Mouse (Mus musculus) B cell, adult 67 days (primary cell): Measurements from ENCODE around the gene Apol10b. TPM values are rescaled to one million over a fixed set of nuclear protein-coding genes. Genes with fewer than 3 reads are reported as not detected.

ENCODE experiments used
- total RNA-seq, 2 experiments: library from RNA; stranded (reverse); gene quantifications; 4 replicates each; pipeline ENCODE4 v1.2.4; 2023

Apol10b gene
- total RNA-seq, result not detected

GRCm38 (mm10) chr15:77595961-77596360, at the start of gene Apol10b:
Gene Apol10b (minus strand): TSS chr15:77596125.

GRCm38 (mm10) chr15:77643176-77643575, 47.3 kb upstream of the Apol10b start, which contains the start of gene Apol11b:
Gene Apol11b (minus strand): TSS chr15:77643286.

GRCm38 (mm10) chr15:77598958-77599357, 3.0 kb upstream of the Apol10b start, which contains the start of gene Gm36245:
Gene Gm36245 (plus strand): TSS chr15:77599258.

GRCm38 (mm10) chr15:77561792-77562191, 34.1 kb downstream of the Apol10b start, which contains the start of gene 1700025B11Rik:
Gene 1700025B11Rik (minus strand): TSS chr15:77561892.

Other genes starting within 250 kb of the Apol10b start
- not detected for gene Apol7a, start 197.0 kb downstream of the Apol10b start, total RNA-seq
- gene Apol9a, start 185.0 kb downstream of the Apol10b start, total RNA-seq, result not detected
- gene Apol7b, start 148.6 kb downstream of the Apol10b start, total RNA-seq, result not detected
- gene Apol10a, start 119.1 kb downstream of the Apol10b start, total RNA-seq, result not detected
- not detected for gene Apol11a, start 87.9 kb downstream of the Apol10b start, total RNA-seq
- gene Apol7c, start 62.8 kb downstream of the Apol10b start, total RNA-seq, result not detected
- not detected for gene 1700025B11Rik, start 34.2 kb downstream of the Apol10b start, total RNA-seq
- gene Gm36245, start 3.1 kb upstream of the Apol10b start, total RNA-seq, result not detected
- gene Apol11b, start 47.2 kb upstream of the Apol10b start, total RNA-seq, result not detected
- under 1 TPM in 1 of 2 experiments, not detected in 1; 0.41 TPM for gene Apol7e, start 102.7 kb upstream of the Apol10b start, total RNA-seq
- gene Apol9b, start 132.9 kb upstream of the Apol10b start, total RNA-seq, result not detected
- 10 to 100 TPM; 10.8 to 14.3 TPM for gene Apol8, start 160.9 kb upstream of the Apol10b start, total RNA-seq
- gene Myh9, start 246.1 kb upstream of the Apol10b start, total RNA-seq, result 100 to 1,000 TPM; 792 to 824 TPM